Mouse (Mus musculus) spleen, adult 12 weeks (tissue): ENCODE results near the gene Pop5.

Source experiments
- DNase-seq: peaks from one replicate; pipeline ENCODE4 v3.0.0; 2022; ENCODE audit warnings: low spot score

Gene Pop5

GRCm38 (mm10) chr5:115235786-115236263 lies at the start of gene Pop5:
TSS of gene Pop5 (plus strand) at chr5:115235836.
- DNase-seq: peak; percentile 80

GRCm38 (mm10) chr5:115186371-115187073 lies 49.1 kb upstream of the Pop5 start:
- DNase-seq: no peak

GRCm38 (mm10) chr5:115187188-115188131 lies 48.2 kb upstream of the Pop5 start:
- peak; percentile 77 for DNase-seq

- no peak for DNase-seq
Measured at GRCm38 (mm10) chr5:115188824-115189223, 46.8 kb upstream of the Pop5 start.

- DNase-seq: no peak
Measured at GRCm38 (mm10) chr5:115190081-115190480, 45.6 kb upstream of the Pop5 start.

GRCm38 (mm10) chr5:115191880-115192827 lies 43.5 kb upstream of the Pop5 start:
- DNase-seq: no peak

- no peak for DNase-seq
Measured at GRCm38 (mm10) chr5:115192828-115193195, 42.8 kb upstream of the Pop5 start.

- DNase-seq: peak; percentile 27
Measured at GRCm38 (mm10) chr5:115193226-115193625, 42.4 kb upstream of the Pop5 start.

GRCm38 (mm10) chr5:115193669-115194625 lies 41.7 kb upstream of the Pop5 start, which contains the start of gene Cabp1:
TSS of gene Cabp1 (minus strand) at chr5:115194381.
- no peak for DNase-seq

- DNase-seq: no peak
Measured at GRCm38 (mm10) chr5:115194626-115195221, 40.9 kb upstream of the Pop5 start.

- DNase-seq: no peak
Measured at GRCm38 (mm10) chr5:115203735-115204561, 31.7 kb upstream of the Pop5 start.

GRCm38 (mm10) chr5:115204562-115205311 lies 30.9 kb upstream of the Pop5 start:
- DNase-seq: no peak

GRCm38 (mm10) chr5:115207244-115207643 lies 28.4 kb upstream of the Pop5 start:
- no peak for DNase-seq

GRCm38 (mm10) chr5:115207892-115208291 lies 27.7 kb upstream of the Pop5 start:
- DNase-seq: no peak

- no peak for DNase-seq
Measured at GRCm38 (mm10) chr5:115208601-115209000, 27.0 kb upstream of the Pop5 start.

- DNase-seq: peak; percentile 40
Measured at GRCm38 (mm10) chr5:115210380-115210779, 25.3 kb upstream of the Pop5 start.

GRCm38 (mm10) chr5:115212451-115212850 lies 23.2 kb upstream of the Pop5 start:
- DNase-seq: no peak

GRCm38 (mm10) chr5:115212861-115213260 lies 22.8 kb upstream of the Pop5 start:
- DNase-seq: no peak
